Comparison of ENCODE assay signal across 14 mouse cellular contexts in genomic region chr17:81270235-81270634, GRCm38 (mm10).
A peak's percentile ranks its signal among the peaks of the same experiment; 100 is the strongest.
DNase-seq lines count a peak whose midpoint lies in the region; ATAC-seq and TF ChIP-seq lines count a peak whose summit lies in the region.
"Had no signal": no experiment of that assay in that cellular context is flagged by ENCODE, and none has a peak within 500 bp of the region (broad histone marks: within the 10 kb centered on the region; RNA-seq: fewer than 3 reads in every experiment).

No protein-coding gene starts in this region.

- no peaks in the 10 kb centered on the region for H3K9me3 ChIP-seq in embryonic facial prominence, embryonic 11.5 days (replicated peaks; ENCODE audit: control insufficient read depth, low read length)
- no peaks in the 10 kb centered on the region for H3K9me3 ChIP-seq in embryonic facial prominence, embryonic 10.5 days
- H3K9me3 ChIP-seq in midbrain, postnatal 0 days (ENCODE audit: low read length) = no peaks in the 10 kb centered on the region
- no peaks in the 10 kb centered on the region for H3K9me3 ChIP-seq in midbrain, embryonic 14.5 days (ENCODE audit: control insufficient read depth, low read length)
- H3K9me3 ChIP-seq in kidney, postnatal 0 days (replicated peaks; ENCODE audit: low read length) = no peaks in the 10 kb centered on the region
- H3K9me3 ChIP-seq: hindbrain, embryonic 12.5 days; limb, embryonic 13.5 days; lung, embryonic 15.5 days; midbrain, embryonic 10.5 days had no signal

- DNase-seq in embryonic facial prominence, embryonic 11.5 days (ENCODE audit: low spot score) = peak; percentile 4
- no peak for DNase-seq in embryonic facial prominence, embryonic 10.5 days (ENCODE audit: low spot score)
- DNase-seq in midbrain, postnatal 0 days (ENCODE audit: low spot score) = peak; percentile 10
- DNase-seq in midbrain, embryonic 14.5 days = no peak
- peak; percentile 92 for DNase-seq in kidney, postnatal 0 days (ENCODE audit: low spot score)
- no peak for DNase-seq in gastrocnemius, adult 8-10 months (ENCODE audit: low spot score in 2 of 2)
- DNase-seq in left cerebral cortex, adult 8-10 months (ENCODE audit: low spot score in 2 of 2) = no peak
- DNase-seq in frontal cortex, postnatal 36 days (ENCODE audit: low spot score in 2 of 2) = no peak
- DNase-seq: heart, adult 11 months had no signal

- no peaks in the 10 kb centered on the region for H3K36me3 ChIP-seq in embryonic facial prominence, embryonic 11.5 days (replicated peaks; ENCODE audit: control insufficient read depth, insufficient read depth, low read depth, low read length)
- no peaks in the 10 kb centered on the region for H3K36me3 ChIP-seq in embryonic facial prominence, embryonic 10.5 days (replicated peaks)
- H3K36me3 ChIP-seq in midbrain, postnatal 0 days (ENCODE audit: insufficient read depth, low read length) = no peaks in the 10 kb centered on the region
- no peaks in the 10 kb centered on the region for H3K36me3 ChIP-seq in midbrain, embryonic 14.5 days (ENCODE audit: control insufficient read depth, insufficient read depth, low read length)
- H3K36me3 ChIP-seq in kidney, postnatal 0 days (ENCODE audit: insufficient read depth, low read length) = no peaks in the 10 kb centered on the region
- H3K36me3 ChIP-seq: hindbrain, embryonic 12.5 days; limb, embryonic 13.5 days; lung, embryonic 15.5 days; midbrain, embryonic 10.5 days had no signal

- WGBS in embryonic facial prominence, embryonic 11.5 days = 56% methylated on average over 1 of the region's 1 CpGs
- WGBS in embryonic facial prominence, embryonic 10.5 days = 44% methylated on average over 1 of the region's 1 CpGs
- 50% methylated on average over 1 of the region's 1 CpGs for WGBS in midbrain, postnatal 0 days
- WGBS in midbrain, embryonic 14.5 days = 59% methylated on average over 1 of the region's 1 CpGs
- 3% methylated on average over 1 of the region's 1 CpGs for WGBS in kidney, postnatal 0 days

- ATAC-seq in embryonic facial prominence, embryonic 11.5 days (replicated peaks; ENCODE audit: insufficient number of reproducible peaks, low FRiP score, low TSS enrichment, low read depth) = no peak
- no peak for ATAC-seq in midbrain, postnatal 0 days (ENCODE audit: low FRiP score)
- no peak for ATAC-seq in midbrain, embryonic 14.5 days (ENCODE audit: low FRiP score, low TSS enrichment)
- ATAC-seq in kidney, postnatal 0 days (replicated peaks; ENCODE audit: low FRiP score, low read depth) = peak; percentile 72; the same call in 1 of the 2 replicates

- no peak overlapping the region for H3K9ac ChIP-seq in embryonic facial prominence, embryonic 11.5 days (replicated peaks; ENCODE audit: low read length)
- no peak overlapping the region for H3K9ac ChIP-seq in midbrain, postnatal 0 days (replicated peaks; ENCODE audit: low read length, poor library complexity, severe bottlenecking)
- no peak overlapping the region for H3K9ac ChIP-seq in midbrain, embryonic 14.5 days (replicated peaks; ENCODE audit: low read length)
- no peak overlapping the region for H3K9ac ChIP-seq in kidney, postnatal 0 days (ENCODE audit: low read depth, low read length)
- H3K9ac ChIP-seq: hindbrain, embryonic 12.5 days; limb, embryonic 13.5 days; lung, embryonic 15.5 days had no signal

- no peaks in the 10 kb centered on the region for H3K4me1 ChIP-seq in embryonic facial prominence, embryonic 11.5 days (ENCODE audit: control insufficient read depth, insufficient read depth, low read length)
- H3K4me1 ChIP-seq in embryonic facial prominence, embryonic 10.5 days = no peaks in the 10 kb centered on the region
- no peaks in the 10 kb centered on the region for H3K4me1 ChIP-seq in midbrain, postnatal 0 days (ENCODE audit: insufficient read depth, low read length)
- no peaks in the 10 kb centered on the region for H3K4me1 ChIP-seq in midbrain, embryonic 14.5 days (ENCODE audit: control insufficient read depth, insufficient read depth, low read length)
- no peaks in the 10 kb centered on the region for H3K4me1 ChIP-seq in kidney, postnatal 0 days (replicated peaks; ENCODE audit: insufficient read depth, low read length)
- H3K4me1 ChIP-seq: hindbrain, embryonic 12.5 days; limb, embryonic 13.5 days; lung, embryonic 15.5 days; midbrain, embryonic 10.5 days had no signal

- no peak overlapping the region for H3K4me2 ChIP-seq in embryonic facial prominence, embryonic 11.5 days (ENCODE audit: low read depth, low read length)
- H3K4me2 ChIP-seq in midbrain, postnatal 0 days (ENCODE audit: low read depth, low read length, poor library complexity, severe bottlenecking) = no peak overlapping the region
- no peak overlapping the region for H3K4me2 ChIP-seq in midbrain, embryonic 14.5 days (ENCODE audit: low read length)
- H3K4me2 ChIP-seq in kidney, postnatal 0 days (ENCODE audit: low read length) = no peak overlapping the region
- H3K4me2 ChIP-seq: hindbrain, embryonic 12.5 days; limb, embryonic 13.5 days; lung, embryonic 15.5 days had no signal

- no peak for TF ChIP-seq CTCF in midbrain, postnatal 0 days (IDR thresholded peaks at IDR 0.05)
- no peak for TF ChIP-seq CTCF in kidney, postnatal 0 days (IDR thresholded peaks at IDR 0.05; ENCODE audit: low read depth)

- H3K4me3 ChIP-seq in embryonic facial prominence, embryonic 11.5 days (ENCODE audit: low read depth, low read length) = no peak overlapping the region
- no peak overlapping the region for H3K4me3 ChIP-seq in embryonic facial prominence, embryonic 10.5 days
- no peak overlapping the region for H3K4me3 ChIP-seq in midbrain, postnatal 0 days (ENCODE audit: low read depth, low read length)
- H3K4me3 ChIP-seq in midbrain, embryonic 14.5 days (replicated peaks; ENCODE audit: low read depth, low read length) = no peak overlapping the region
- no peak overlapping the region for H3K4me3 ChIP-seq in kidney, postnatal 0 days (replicated peaks; ENCODE audit: low read depth, low read length)
- H3K4me3 ChIP-seq: hindbrain, embryonic 12.5 days; limb, embryonic 13.5 days; lung, embryonic 15.5 days; midbrain, embryonic 10.5 days; myocyte had no signal

- no peak overlapping the region for H3K27ac ChIP-seq in embryonic facial prominence, embryonic 11.5 days (replicated peaks; ENCODE audit: low read depth, low read length)
- no peak overlapping the region for H3K27ac ChIP-seq in embryonic facial prominence, embryonic 10.5 days (replicated peaks)
- no peak overlapping the region for H3K27ac ChIP-seq in midbrain, postnatal 0 days (ENCODE audit: low read depth, low read length)
- H3K27ac ChIP-seq in midbrain, embryonic 14.5 days (replicated peaks; ENCODE audit: low read depth, low read length) = no peak overlapping the region
- no peak overlapping the region for H3K27ac ChIP-seq in kidney, postnatal 0 days
- H3K27ac ChIP-seq: hindbrain, embryonic 12.5 days; limb, embryonic 13.5 days; lung, embryonic 15.5 days; midbrain, embryonic 10.5 days had no signal

- H3K27me3 ChIP-seq in embryonic facial prominence, embryonic 11.5 days (ENCODE audit: control insufficient read depth, insufficient read depth, low read length) = no peaks in the 10 kb centered on the region
- H3K27me3 ChIP-seq in embryonic facial prominence, embryonic 10.5 days (replicated peaks; ENCODE audit: low read depth, poor library complexity, severe bottlenecking) = no peaks in the 10 kb centered on the region
- H3K27me3 ChIP-seq in midbrain, postnatal 0 days (ENCODE audit: insufficient read depth, low read length) = no peaks in the 10 kb centered on the region
- no peaks in the 10 kb centered on the region for H3K27me3 ChIP-seq in midbrain, embryonic 14.5 days (ENCODE audit: control insufficient read depth, insufficient read depth, low read length)
- no peaks in the 10 kb centered on the region for H3K27me3 ChIP-seq in kidney, postnatal 0 days (ENCODE audit: insufficient read depth, low read length)
- H3K27me3 ChIP-seq: hindbrain, embryonic 12.5 days; limb, embryonic 13.5 days; lung, embryonic 15.5 days had no signal

Comparison
In these comparisons a context has a peak if more than half of its experiments do, and no peak if none do; other contexts are left out.
1. DNase-seq: peak in embryonic facial prominence, embryonic 11.5 days (single experiment), midbrain, postnatal 0 days (single experiment) and kidney, postnatal 0 days (single experiment); none in embryonic facial prominence, embryonic 10.5 days (single experiment), midbrain, embryonic 14.5 days (single experiment), gastrocnemius, adult 8-10 months (0 of 2), left cerebral cortex, adult 8-10 months (0 of 2) and frontal cortex, postnatal 36 days (0 of 2).